21 mouse cellular contexts compared by ENCODE assay signal in the genomic region with DNA sequence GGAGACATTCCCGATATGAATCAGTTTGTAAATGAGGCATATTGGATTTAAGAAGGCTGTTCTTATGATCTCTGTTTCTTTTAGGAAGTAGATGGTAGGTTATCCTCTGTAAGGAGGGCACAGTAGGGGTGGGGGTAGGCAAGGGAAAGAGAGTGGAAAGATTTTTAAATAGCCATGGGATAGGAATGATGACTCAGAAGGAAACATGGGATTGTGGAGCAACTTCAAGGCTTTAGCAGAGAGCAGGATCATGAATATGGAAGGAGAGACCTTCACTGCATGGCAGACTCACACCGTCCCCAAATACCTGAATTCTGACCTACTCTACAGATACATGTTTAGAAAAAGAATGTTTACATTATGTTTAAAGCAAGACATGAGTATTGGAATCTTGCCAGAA. TPM values are rescaled to one million over a fixed set of nuclear protein-coding genes. Genes with fewer than 3 reads are reported as not detected.
"Had no signal": no experiment of that assay in that cellular context is flagged by ENCODE, and none has a peak within 500 bp of the region (broad histone marks: within the 10 kb centered on the region; RNA-seq: fewer than 3 reads in every experiment).

No protein-coding gene starts in this region.

- DNase-seq: kidney, adult 11 months; kidney, adult 9 months; kidney, postnatal 10 days; kidney, postnatal 36 days; left cerebral cortex, postnatal 4 days; liver, postnatal 0 days; lung, embryonic 14.5 days; right cerebral cortex, adult 18-20 months; right cerebral cortex, postnatal 14 days; right cerebral cortex, postnatal 4 days; thymus, postnatal 25 days had no signal

- H3K4me3 ChIP-seq: limb, embryonic 12.5 days; limb, embryonic 15.5 days; midbrain, embryonic 12.5 days had no signal

- H3K4me2 ChIP-seq: limb, embryonic 12.5 days; limb, embryonic 15.5 days; liver, embryonic 11.5 days; lung, embryonic 14.5 days; midbrain, embryonic 12.5 days had no signal

- H3K4me1 ChIP-seq: limb, embryonic 15.5 days; midbrain, embryonic 12.5 days had no signal

- H3K27me3 ChIP-seq: limb, embryonic 12.5 days had no signal

- ATAC-seq: liver, postnatal 0 days; lung, postnatal 0 days; midbrain, embryonic 16.5 days had no signal

- H3K36me3 ChIP-seq: limb, embryonic 12.5 days; limb, embryonic 15.5 days; midbrain, embryonic 12.5 days had no signal

- H3K9me3 ChIP-seq: limb, embryonic 12.5 days; limb, embryonic 15.5 days; midbrain, embryonic 12.5 days had no signal

- H3K9ac ChIP-seq: limb, embryonic 12.5 days; limb, embryonic 15.5 days; liver, embryonic 14.5 days; liver, postnatal 0 days; lung, embryonic 14.5 days; midbrain, embryonic 12.5 days had no signal

- H3K27ac ChIP-seq: limb, embryonic 15.5 days; liver, embryonic 14.5 days; macrophage; midbrain, embryonic 12.5 days had no signal

RNA-seq across cellular contexts. Expression of gene Musk, which starts 21.7 kb away (rescaled TPM):
- total RNA-seq: megakaryocyte, adult 5-6 weeks; monocyte, adult 5-6 weeks had no signal
- polyA plus RNA-seq: liver, embryonic 11.5 days; liver, embryonic 14.5 days; lung, embryonic 14.5 days; lung, postnatal 0 days; macrophage; midbrain, embryonic 12.5 days had no signal
